Mouse (Mus musculus) C2C12 (cell line): ENCODE measurements around the gene Gm21987.

Experiments
- CEBPB ChIP-seq: IDR thresholded peaks from one replicate; pipeline ENCODE4 v1.6.1; 2011; ENCODE audit warnings: low read depth, mild to moderate bottlenecking, control low read depth, moderate library complexity
- CTCF ChIP-seq: IDR thresholded peaks from one replicate; pipeline ENCODE4 v1.5.1; 2011; ENCODE audit not compliant: control insufficient read depth, insufficient read depth, insufficient read length
- MAX ChIP-seq: IDR thresholded peaks from one replicate; pipeline ENCODE4 v1.6.1; 2011; ENCODE audit warnings: mild to moderate bottlenecking, control low read depth
- MYOD1 ChIP-seq: IDR thresholded peaks from one replicate; pipeline ENCODE4 v1.6.1; 2011; ENCODE audit warnings: low read depth; ENCODE audit not compliant: control insufficient read depth, insufficient read length
- USF1 ChIP-seq: IDR thresholded peaks from one replicate; pipeline ENCODE4 v1.6.1; 2011; ENCODE audit warnings: low read depth, mild to moderate bottlenecking, control low read depth, moderate library complexity

DNA sequence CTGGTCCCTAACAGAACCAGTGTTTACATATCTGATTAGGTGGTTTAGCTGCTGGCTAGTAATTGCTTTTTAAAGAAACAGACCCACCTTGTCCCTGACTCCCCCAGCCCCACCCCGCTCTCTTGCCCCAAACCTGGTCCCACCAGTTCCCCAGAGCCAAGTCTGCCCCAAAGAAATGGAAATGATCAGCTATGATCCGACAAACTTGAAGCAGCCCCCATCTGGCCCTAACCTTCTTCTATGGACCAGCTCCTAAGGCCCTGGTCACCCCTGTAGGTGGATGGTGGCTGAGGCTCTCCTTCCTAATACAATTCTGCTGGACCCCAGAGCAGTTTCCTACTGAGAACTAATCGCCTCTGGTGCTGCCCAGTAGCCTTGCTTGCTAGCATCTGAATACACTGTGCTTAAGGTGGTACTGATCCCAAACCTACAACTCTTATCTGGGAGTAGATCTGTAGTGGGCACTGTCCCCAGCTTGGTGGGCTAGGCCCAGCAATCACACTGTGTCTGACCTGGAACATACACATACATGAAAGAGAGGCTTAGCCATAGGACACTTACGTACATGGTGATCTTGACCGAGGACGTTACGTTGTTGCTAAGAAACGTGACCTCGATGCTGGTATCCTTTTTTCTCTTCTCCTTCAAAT is 53.6 kb downstream of the Gm21987 start:
- no peak for TF ChIP-seq CTCF
- no peak for TF ChIP-seq USF1
- no peak for TF ChIP-seq MYOD1
- TF ChIP-seq MAX = no peak
- TF ChIP-seq CEBPB = no peak
